Mouse (Mus musculus) liver, embryonic 14.5 days (tissue): ENCODE measurements around the gene Gm9857.

Source experiments
- CTCF ChIP-seq: IDR thresholded peaks from 2 replicates; pipeline ENCODE4 v1.5.1; 2016; ENCODE audit warnings: antibody characterized with exemption, low read depth, control low read depth
- EP300 ChIP-seq: IDR thresholded peaks from 2 replicates; pipeline ENCODE4 v1.6.1; 2016; ENCODE audit warnings: antibody characterized with exemption, low read depth

- TF ChIP-seq CTCF, result no peak
- no peak for TF ChIP-seq EP300
Measured at GRCm38 (mm10) chr3:108892914-108893313, 47.3 kb downstream of the Gm9857 start.
